Mouse (Mus musculus): ENCODE results near the gene Kifc5b. TPM values are rescaled to one million over a fixed set of nuclear protein-coding genes. Genes with fewer than 3 reads are reported as not detected.

Gene Kifc5b
- 0.31 TPM for polyA plus RNA-seq (2014; fragmentation: Illumina TruSeq; extraction: RNeasy Lipid Tissue Mini Kit (QIAGEN cat#74804))

DNA sequence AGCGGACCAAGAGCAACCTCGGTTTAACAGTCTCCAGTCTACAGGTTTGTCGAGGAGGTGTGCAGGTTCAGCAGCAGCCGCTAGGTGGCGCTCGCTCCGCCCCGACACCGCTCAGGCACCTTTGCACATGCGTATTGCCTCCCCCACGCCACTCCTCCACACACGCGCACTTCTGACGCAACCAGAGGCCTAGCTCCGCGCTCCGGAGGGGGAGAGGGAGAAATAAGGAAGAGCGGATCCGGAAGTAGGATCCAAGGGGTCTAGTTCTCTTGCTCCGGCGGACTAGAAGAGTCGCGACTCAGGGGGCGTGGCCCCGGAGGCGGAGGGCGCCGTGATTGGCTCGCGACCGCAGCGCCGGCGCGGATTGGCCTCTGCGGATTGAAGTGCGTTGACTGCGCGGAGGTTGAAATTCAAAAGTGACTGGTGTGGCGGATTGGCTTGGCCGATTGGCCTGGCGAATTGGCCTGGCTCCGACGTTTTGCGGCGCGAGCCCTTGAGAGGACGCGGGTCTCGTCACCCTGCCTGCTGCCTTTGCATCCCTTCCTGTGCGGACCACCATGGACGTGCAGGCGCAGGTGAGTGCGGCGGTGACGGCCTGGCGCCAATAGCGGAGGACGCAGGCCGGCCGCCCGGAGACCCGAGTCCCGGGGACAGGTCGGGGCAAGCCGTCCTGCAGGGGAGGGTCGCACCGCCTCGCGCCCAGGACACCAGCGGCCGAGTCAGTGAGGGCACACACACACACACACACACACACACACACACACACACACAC, at the start of gene Kifc5b:
Gene Kifc5b, plus strand, starts transcription at position 381 of the 772 bp plus-strand sequence.

DNA sequence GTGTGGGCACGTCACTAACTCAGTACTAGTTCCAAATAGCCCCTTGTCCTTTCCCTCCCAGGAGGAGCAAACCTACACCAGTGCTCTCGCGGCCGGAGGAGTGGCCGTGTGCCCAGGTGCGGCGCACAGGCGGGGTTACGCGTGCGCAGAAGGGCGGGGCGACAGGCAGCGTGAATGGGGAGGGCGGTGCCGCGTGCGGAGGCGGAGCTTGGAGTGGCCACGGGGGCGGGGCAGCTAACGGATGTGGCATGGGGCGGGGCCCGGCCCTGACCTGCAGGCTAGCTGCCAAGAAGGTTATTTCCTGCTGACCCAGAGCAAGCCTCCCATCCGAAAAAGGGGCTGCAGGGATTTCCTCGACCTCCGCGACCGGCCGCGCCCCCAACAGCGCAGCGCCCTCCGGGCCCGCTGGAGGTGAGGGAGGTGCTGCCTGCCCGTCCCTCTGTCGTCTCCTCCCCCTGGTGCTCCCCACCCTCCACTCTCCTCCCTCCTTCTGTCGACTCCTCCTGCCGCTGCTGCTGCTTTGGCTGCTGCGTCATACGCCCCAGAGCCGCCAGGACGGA, 16.0 kb downstream of the Kifc5b start, which contains the start of gene Phf1:
Gene Phf1, plus strand, starts transcription at position 214 of the 560 bp plus-strand sequence.

DNA sequence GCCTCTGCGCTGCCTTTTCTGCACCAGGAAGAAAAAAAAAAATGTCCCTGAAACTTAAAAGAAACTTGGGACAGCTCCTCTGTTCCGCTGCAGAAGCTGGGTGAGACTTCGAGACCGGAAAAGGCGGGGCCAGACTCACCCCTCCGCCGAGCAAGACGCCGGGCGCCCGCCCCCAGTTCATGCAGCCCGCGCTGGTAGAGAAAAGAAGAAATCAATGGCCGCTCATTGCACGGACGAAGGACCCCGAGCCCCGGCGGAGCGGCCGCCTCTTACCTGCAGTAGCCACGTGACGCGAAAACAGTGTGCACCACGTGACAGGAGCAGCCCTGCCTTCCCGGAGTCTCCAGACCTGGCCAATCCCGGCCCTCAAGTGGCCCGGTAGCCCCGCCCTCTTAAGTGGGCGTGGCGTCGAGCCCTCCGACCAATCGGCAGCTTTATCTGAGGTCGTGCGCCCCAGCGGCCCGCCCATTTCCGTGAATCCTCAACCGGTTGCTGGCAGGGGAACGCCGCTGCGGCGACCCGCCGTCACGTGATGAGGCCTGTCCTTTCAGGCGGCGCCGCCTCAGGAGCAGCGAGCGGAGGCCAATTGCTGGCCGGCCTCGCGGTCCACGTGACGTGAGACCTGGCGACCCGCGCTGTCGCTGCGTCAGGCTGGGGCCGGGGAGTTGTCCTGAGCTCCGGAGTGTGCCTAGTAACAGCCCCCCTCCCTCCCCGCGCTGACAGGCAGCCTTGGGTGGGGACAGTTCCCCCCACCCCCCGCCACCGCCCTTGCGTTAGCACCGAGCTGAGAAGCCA, 22.5 kb downstream of the Kifc5b start, which contains the start of gene Cuta:
Gene Cuta, minus strand, starts transcription at position 392 of the 795 bp plus-strand sequence.

DNA sequence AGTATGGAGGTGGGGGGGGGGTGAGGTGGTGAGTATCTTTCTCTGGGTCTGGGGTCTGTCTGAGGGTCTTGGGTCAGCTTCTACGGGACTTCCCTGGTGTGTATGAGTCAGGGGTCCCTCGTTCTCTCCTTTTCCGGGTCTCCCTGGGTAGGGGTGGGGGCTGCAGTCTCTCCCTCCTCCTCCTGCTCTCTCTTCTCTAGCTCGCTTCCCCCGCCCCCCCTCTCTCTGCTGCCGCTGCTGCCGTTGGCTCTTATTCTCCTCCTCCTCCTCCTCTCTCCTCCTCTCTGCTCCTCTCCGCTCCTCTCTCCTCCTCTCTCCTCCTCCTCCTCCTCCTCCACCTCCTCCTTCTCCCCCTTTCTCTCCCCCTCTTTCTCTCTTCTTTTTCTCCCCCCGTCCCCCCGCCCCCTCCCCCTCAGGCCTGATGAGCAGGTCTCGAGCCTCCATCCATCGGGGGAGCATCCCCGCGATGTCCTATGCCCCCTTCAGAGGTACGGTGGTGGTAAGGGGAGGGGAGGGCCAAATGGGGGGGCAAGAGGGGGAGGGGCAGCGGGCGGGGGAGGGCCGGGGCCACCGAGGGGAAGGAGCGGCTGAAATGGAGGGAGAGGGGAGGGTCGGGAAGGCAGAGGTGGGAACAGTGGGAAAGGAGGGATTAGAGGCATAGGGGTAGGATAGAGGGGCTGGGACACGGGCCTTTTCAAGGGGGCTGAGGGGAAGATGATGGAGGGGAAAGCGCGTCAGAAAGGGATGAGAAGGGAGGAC, 24.3 kb downstream of the Kifc5b start, which contains the start of gene Syngap1:
Gene Syngap1, plus strand, starts transcription at position 223 of the 759 bp plus-strand sequence.

DNA sequence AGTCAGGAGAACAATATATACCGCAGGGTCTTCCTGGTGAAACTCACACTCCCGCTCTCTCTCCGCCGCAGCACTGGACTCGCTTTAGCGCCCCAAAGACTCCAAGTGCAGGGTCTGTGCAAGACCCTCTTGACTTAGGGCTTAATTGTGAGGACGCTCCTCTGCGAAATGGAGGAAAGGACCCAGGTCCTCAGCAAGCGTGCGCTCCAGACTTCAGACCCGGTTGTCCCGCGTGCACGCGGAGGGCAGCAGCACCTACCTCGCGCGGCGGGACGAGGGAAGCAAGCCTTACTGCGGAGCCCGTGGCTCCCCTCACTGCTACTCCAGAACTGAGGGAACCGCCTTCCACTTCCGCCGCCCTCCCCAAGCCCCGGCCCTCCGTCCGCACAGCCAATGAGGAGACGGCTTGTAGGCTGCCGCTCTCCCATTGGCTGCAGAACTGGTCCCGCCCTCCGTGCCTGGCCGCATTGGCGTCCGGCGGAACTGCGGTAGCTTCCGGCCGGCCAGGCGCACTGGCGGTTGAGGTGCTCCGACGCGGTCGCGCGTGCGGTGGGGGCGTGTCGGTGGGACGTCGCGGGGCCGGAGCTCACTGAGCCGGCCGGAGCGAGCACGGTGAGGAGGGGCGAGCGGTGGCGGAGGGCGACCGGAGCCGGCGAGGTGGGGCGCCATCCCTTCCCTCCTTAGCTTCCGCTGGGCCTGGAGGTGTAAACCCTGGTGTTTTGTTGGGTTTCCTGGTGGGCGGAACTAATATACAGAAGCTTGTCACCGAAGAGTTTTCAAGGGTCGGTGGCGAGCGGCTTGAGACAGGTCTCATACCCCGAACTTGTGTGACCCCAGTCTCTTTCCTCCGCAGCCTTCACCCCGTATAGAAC, 56.0 kb downstream of the Kifc5b start, which contains the start of gene Zbtb9:
Gene Zbtb9, plus strand, starts transcription at position 465 of the 872 bp plus-strand sequence.

Other genes with a start within 250 kb of the Kifc5b start
- 87.5 TPM for gene Crebrf, start 201.4 kb upstream of the Kifc5b start, polyA plus RNA-seq (2014; fragmentation: Illumina TruSeq; extraction: RNeasy Lipid Tissue Mini Kit (QIAGEN cat#74804))
- 16.7 TPM for gene Bnip1, start 136.0 kb upstream of the Kifc5b start, polyA plus RNA-seq (2014; fragmentation: Illumina TruSeq; extraction: RNeasy Lipid Tissue Mini Kit (QIAGEN cat#74804))
- not detected for gene Nkx2-5, start 72.1 kb upstream of the Kifc5b start, polyA plus RNA-seq (2014; fragmentation: Illumina TruSeq; extraction: RNeasy Lipid Tissue Mini Kit (QIAGEN cat#74804))
- gene Phf1, start 16.0 kb downstream of the Kifc5b start, polyA plus RNA-seq (2014; fragmentation: Illumina TruSeq; extraction: RNeasy Lipid Tissue Mini Kit (QIAGEN cat#74804)): 1.8 TPM
- gene Cuta, start 22.5 kb downstream of the Kifc5b start, polyA plus RNA-seq (2014; fragmentation: Illumina TruSeq; extraction: RNeasy Lipid Tissue Mini Kit (QIAGEN cat#74804)): 11.3 TPM
- 1.2 TPM for gene Syngap1, start 24.2 kb downstream of the Kifc5b start, polyA plus RNA-seq (2014; fragmentation: Illumina TruSeq; extraction: RNeasy Lipid Tissue Mini Kit (QIAGEN cat#74804))
- 17.3 TPM for gene Zbtb9, start 56.1 kb downstream of the Kifc5b start, polyA plus RNA-seq (2014; fragmentation: Illumina TruSeq; extraction: RNeasy Lipid Tissue Mini Kit (QIAGEN cat#74804))
- 1.3 TPM for gene Bak1, start 111.9 kb downstream of the Kifc5b start, polyA plus RNA-seq (2014; fragmentation: Illumina TruSeq; extraction: RNeasy Lipid Tissue Mini Kit (QIAGEN cat#74804))
- 0.37 TPM for gene Itpr3, start 140.2 kb downstream of the Kifc5b start, polyA plus RNA-seq (2014; fragmentation: Illumina TruSeq; extraction: RNeasy Lipid Tissue Mini Kit (QIAGEN cat#74804))
- gene Uqcc2, start 216.8 kb downstream of the Kifc5b start, polyA plus RNA-seq (2014; fragmentation: Illumina TruSeq; extraction: RNeasy Lipid Tissue Mini Kit (QIAGEN cat#74804)): 8.7 TPM